Mouse (Mus musculus): ENCODE data around the gene Wrb.

DNA sequence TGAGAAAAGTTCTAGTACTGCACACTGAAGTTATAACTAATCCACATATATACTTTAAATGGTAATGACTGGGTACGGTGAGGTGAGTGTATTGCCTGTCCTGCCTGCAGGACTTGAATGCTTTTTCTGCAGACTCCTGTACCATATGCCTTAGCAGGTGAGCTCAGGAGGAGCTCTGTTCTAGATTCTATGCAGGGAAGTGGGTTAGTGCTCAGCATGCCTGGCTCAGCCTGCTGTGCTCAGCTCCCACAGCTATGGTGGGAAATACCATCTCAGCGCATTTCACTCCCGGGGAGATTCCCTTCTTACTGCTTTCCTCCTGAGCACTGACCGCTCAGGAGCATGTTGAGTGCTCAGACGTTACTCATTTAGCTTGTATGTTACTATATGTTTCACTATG, 42.4 kb downstream of the Wrb start:
- TF ChIP-seq MYOG (IDR thresholded peaks at IDR 0.05; ENCODE audit: control insufficient read depth, extremely low read depth, insufficient read length) (no peak), USF1 (IDR thresholded peaks at IDR 0.05; ENCODE audit: low read depth) (no peak)
